Mouse (Mus musculus) E14TG2a.4 (cell line): ENCODE measurements around the gene Syne1.

Source experiments
- CTCF ChIP-seq: conservative IDR thresholded peaks from 2 replicates; pipeline ENCODE4 v1.5.1; 2014; ENCODE audit warnings: low read length
- NANOG ChIP-seq: IDR thresholded peaks from 2 replicates; pipeline ENCODE4 v1.6.1; 2014; ENCODE audit warnings: borderline replicate concordance, low read length, mixed read lengths

GRCm38 (mm10) chr10:5491050-5491449, 60.2 kb downstream of the Syne1 start:
- no peak for TF ChIP-seq NANOG
- TF ChIP-seq CTCF: no peak
